Mouse (Mus musculus) c-Kit-positive CD71-negative TER-119-negative erythroid progenitor cells, embryonic 14.5 days (primary cell): Measurements from ENCODE around the gene Icosl.
"Not testable (repeated sequence)": the region's sequence is repeated elsewhere in the genome, so short reads cannot be mapped to it uniquely, and the experiment has no call there.

Experiments
- DNase-seq: peaks from one replicate; pipeline ENCODE4 v3.0.0-alpha.2; 2013; ENCODE audit warnings: low read depth

Icosl gene

GRCm38 (mm10) chr10:78115153-78115552 lies 46.1 kb downstream of the Icosl start:
- no peak for DNase-seq

- no peak for DNase-seq
Measured at GRCm38 (mm10) chr10:78119422-78119821, 50.3 kb downstream of the Icosl start.

- DNase-seq: not testable (repeated sequence)
Measured at GRCm38 (mm10) chr10:78124137-78124536, 55.0 kb downstream of the Icosl start.

- not testable (repeated sequence) for DNase-seq
Measured at GRCm38 (mm10) chr10:78125061-78125460, 56.0 kb downstream of the Icosl start.

- DNase-seq: no peak
Measured at GRCm38 (mm10) chr10:78126311-78126710, 57.2 kb downstream of the Icosl start.

- no peak for DNase-seq
Measured at GRCm38 (mm10) chr10:78127046-78127870, 58.2 kb downstream of the Icosl start.

GRCm38 (mm10) chr10:78127931-78128330 lies 58.8 kb downstream of the Icosl start:
- DNase-seq: no peak

GRCm38 (mm10) chr10:78128647-78129046 lies 59.5 kb downstream of the Icosl start:
- no peak for DNase-seq

GRCm38 (mm10) chr10:78129423-78129822 lies 60.3 kb downstream of the Icosl start:
- DNase-seq: no peak

- no peak for DNase-seq
Measured at GRCm38 (mm10) chr10:78129998-78130397, 60.9 kb downstream of the Icosl start.
